Mouse (Mus musculus): ENCODE measurements around the gene Smchd1. TPM values are rescaled to one million over a fixed set of nuclear protein-coding genes. Genes with fewer than 3 reads are reported as not detected.

Gene Smchd1
- polyA plus RNA-seq, 1 experiment from 2014 or later, result 45.8 TPM

DNA sequence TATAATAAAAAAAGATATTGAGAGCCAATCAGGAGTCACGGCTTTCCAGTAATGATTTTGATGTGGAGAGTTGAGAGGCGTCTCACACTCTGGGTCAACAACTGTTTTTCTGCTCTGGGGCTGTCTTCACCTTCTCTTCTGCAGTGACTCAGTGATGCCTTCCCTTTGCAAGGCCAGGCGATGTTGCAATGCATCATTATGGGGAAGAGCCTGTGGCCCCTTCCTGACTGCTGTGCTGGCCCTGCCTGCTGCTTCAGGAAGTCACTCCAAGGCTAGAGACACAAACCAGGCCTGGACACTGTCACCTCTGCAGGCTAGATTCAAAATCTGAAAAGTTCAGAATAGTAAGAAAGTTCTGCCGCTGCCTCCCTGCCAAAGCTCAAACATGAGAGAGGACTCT lies 175.3 kb downstream of the Smchd1 start:
- no peaks in the 10 kb centered on the region for H3K27me3 ChIP-seq
- ATAC-seq, result peak; percentile 61
- in situ Hi-C loops (cut with MboI; ENCODE audit: low pct_unique_long_range_greater_than_20kb), result no loop called here
- no peak for TF ChIP-seq CTCF (IDR thresholded peaks at IDR 0.05)
- DNase-seq (ENCODE audit: low read depth, low spot score), result no peak
- ChIA-PET POLR2A (interaction anchor here (0.7 kb wide), 1 partner anchor 46 kb away, joined by 3 read pairs; no protein-coding TSS in a partner anchor), CTCF (interaction anchor here (0.7 to 1.1 kb wide), 2 partner anchors 17 to 59 kb away, joined by 3 read pairs; no protein-coding TSS in a partner anchor)

DNA sequence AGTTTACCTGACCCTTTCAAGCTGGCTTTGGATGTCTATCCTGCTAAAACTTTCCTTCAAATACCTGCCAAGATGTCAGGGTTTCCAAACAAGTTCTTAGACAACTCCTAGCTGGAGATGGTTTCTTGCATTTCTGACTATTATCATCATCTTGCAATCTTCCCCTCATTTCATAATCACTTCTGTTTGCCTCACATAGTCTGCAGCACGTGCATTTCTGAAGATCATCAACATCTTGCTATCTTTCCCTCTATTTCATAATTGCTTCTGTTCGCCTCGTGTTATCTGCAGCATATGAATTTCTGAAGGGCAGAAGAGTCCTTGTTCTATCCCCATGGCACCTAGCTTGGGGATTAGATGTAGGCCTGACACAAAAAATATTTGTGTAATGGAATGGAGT lies 180.6 kb downstream of the Smchd1 start:
- ATAC-seq (no peak), DNase-seq (ENCODE audit: low read depth, low spot score) (no peak)
- TF ChIP-seq CTCF (IDR thresholded peaks at IDR 0.05), result no peak
- in situ Hi-C loops (cut with MboI; ENCODE audit: low pct_unique_long_range_greater_than_20kb), result no loop called here
- no peaks in the 10 kb centered on the region for H3K27me3 ChIP-seq
- ChIA-PET CTCF (interaction anchor here (1.4 kb wide), 1 partner anchor 9 kb away, joined by 3 read pairs; no protein-coding TSS in a partner anchor), POLR2A (no interaction called here)

Other genes with a start within 250 kb of the Smchd1 start
- 0.59 TPM for gene Emilin2, start 163.4 kb downstream of the Smchd1 start, polyA plus RNA-seq (2021)
- gene Gm4707, start 15.4 kb downstream of the Smchd1 start, polyA plus RNA-seq (2021), result 0.47 TPM
- 24.4 TPM for gene Ndc80, start 51.5 kb upstream of the Smchd1 start, polyA plus RNA-seq (2021)
- gene Spdya, start 76.7 kb upstream of the Smchd1 start, polyA plus RNA-seq (2021), result 2.3 TPM
- gene Wdr43, start 140.6 kb upstream of the Smchd1 start, polyA plus RNA-seq (2021), result 74.4 TPM
- gene Togaram2, start 197.9 kb upstream of the Smchd1 start, polyA plus RNA-seq (2021), result 1.8 TPM